Mouse (Mus musculus): ENCODE measurements around the gene Optn. TPM values are rescaled to one million over a fixed set of nuclear protein-coding genes. Genes with fewer than 3 reads are reported as not detected.
A peak's percentile ranks its signal among the peaks of the same experiment; 100 is the strongest.

The Optn gene
- polyA plus RNA-seq, 1 experiment from 2014 or later, result 4.3 TPM

- Histone ChIP-seq H3K4me2 (no peak overlapping the region), H3K27ac (ENCODE audit: low read depth, low read length) (no peak overlapping the region), H3K36me3 (ENCODE audit: control insufficient read depth, insufficient read depth, low read length) (no peaks in the 10 kb centered on the region), H3K9ac (ENCODE audit: low read length) (no peak overlapping the region), H3K9me3 (ENCODE audit: control insufficient read depth, low read length) (no peaks in the 10 kb centered on the region), H3K4me3 (ENCODE audit: low read depth, low read length) (no peak overlapping the region), H3K4me1 (ENCODE audit: control insufficient read depth, insufficient read depth, low read length) (no peaks in the 10 kb centered on the region), H3K27me3 (ENCODE audit: control insufficient read depth, insufficient read depth, low read length) (no peaks in the 10 kb centered on the region)
- WGBS, result 58% methylated on average over 3 of the region's 3 CpGs
- DNase-seq (ENCODE audit: low spot score, missing footprints) (peak; percentile 77), ATAC-seq (ENCODE audit: low FRiP score) (no peak)
Measured at GRCm38 (mm10) chr2:5037390-5037789, 26.5 kb downstream of the Optn start.

DNA sequence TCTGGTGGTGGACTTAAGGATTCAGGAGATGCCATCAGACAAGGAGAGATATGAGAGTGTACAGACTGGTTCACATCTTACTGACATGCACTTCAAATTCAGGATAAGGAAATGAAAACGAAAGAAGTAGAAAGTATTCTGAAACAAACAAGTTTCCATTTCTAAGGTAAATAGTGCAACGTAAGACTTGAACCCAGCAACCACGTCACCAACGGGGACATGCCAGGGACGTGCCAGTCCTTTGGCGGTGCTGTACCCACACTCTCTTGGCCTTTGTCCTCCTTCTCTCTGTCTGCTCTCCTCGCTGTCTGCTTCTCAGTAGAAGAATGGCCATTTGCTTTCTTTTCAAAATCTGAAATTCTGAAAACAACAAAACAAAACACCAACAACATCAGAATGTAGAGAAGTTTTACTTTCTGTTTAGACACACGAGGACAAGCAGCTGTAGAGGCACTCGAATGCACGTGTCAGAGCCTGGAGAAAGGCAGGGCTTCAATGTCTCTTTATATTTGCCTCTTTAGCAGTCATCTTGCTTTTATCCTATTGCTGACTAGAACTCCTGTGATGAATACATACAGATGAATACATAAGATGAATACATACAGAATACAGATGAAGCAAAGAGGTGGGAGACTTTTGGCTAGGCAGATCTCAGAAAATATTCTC, 27.3 kb downstream of the Optn start:
- Histone ChIP-seq H3K27ac (ENCODE audit: low read depth, low read length) (no peak overlapping the region), H3K36me3 (ENCODE audit: control insufficient read depth, insufficient read depth, low read length) (no peaks in the 10 kb centered on the region), H3K4me1 (ENCODE audit: control insufficient read depth, insufficient read depth, low read length) (no peaks in the 10 kb centered on the region), H3K4me2 (no peak overlapping the region), H3K27me3 (ENCODE audit: control insufficient read depth, insufficient read depth, low read length) (no peaks in the 10 kb centered on the region), H3K4me3 (ENCODE audit: low read depth, low read length) (no peak overlapping the region), H3K9me3 (ENCODE audit: control insufficient read depth, low read length) (no peaks in the 10 kb centered on the region), H3K9ac (ENCODE audit: low read length) (no peak overlapping the region)
- peak; percentile 77 for DNase-seq (ENCODE audit: low spot score, missing footprints)
- ATAC-seq (ENCODE audit: low FRiP score), result no peak
- WGBS, result 91% methylated on average over 10 of the region's 10 CpGs

- Histone ChIP-seq H3K9me3 (ENCODE audit: control insufficient read depth, low read length) (no peaks in the 10 kb centered on the region), H3K4me1 (ENCODE audit: control insufficient read depth, insufficient read depth, low read length) (no peaks in the 10 kb centered on the region), H3K9ac (ENCODE audit: low read length) (no peak overlapping the region), H3K27me3 (ENCODE audit: control insufficient read depth, insufficient read depth, low read length) (no peaks in the 10 kb centered on the region), H3K36me3 (ENCODE audit: control insufficient read depth, insufficient read depth, low read length) (no peaks in the 10 kb centered on the region), H3K4me2 (no peak overlapping the region), H3K4me3 (ENCODE audit: low read depth, low read length) (no peak overlapping the region), H3K27ac (ENCODE audit: low read depth, low read length) (no peak overlapping the region)
- DNase-seq (ENCODE audit: low spot score, missing footprints), result peak; percentile 81
- 84% methylated on average over 9 of the region's 9 CpGs for WGBS
- ATAC-seq (ENCODE audit: low FRiP score), result no peak
Measured at GRCm38 (mm10) chr2:5035241-5035640, 28.6 kb downstream of the Optn start.

- no peaks in the 10 kb centered on the region for H3K4me1 ChIP-seq (ENCODE audit: control insufficient read depth, insufficient read depth, low read length)
- no peak overlapping the region for H3K27ac ChIP-seq (ENCODE audit: low read depth, low read length)
- no peaks in the 10 kb centered on the region for H3K36me3 ChIP-seq (ENCODE audit: control insufficient read depth, insufficient read depth, low read length)
- DNase-seq (ENCODE audit: low spot score, missing footprints) (peak; percentile 75), ATAC-seq (ENCODE audit: low FRiP score) (no peak)
- WGBS, result 86% methylated on average over 8 of the region's 8 CpGs
- H3K4me2 ChIP-seq, result no peak overlapping the region
- no peaks in the 10 kb centered on the region for H3K9me3 ChIP-seq (ENCODE audit: control insufficient read depth, low read length)
- no peak overlapping the region for H3K4me3 ChIP-seq (ENCODE audit: low read depth, low read length)
- no peaks in the 10 kb centered on the region for H3K27me3 ChIP-seq (ENCODE audit: control insufficient read depth, insufficient read depth, low read length)
- H3K9ac ChIP-seq (ENCODE audit: low read length), result no peak overlapping the region
Measured at GRCm38 (mm10) chr2:5034801-5035200, 29.1 kb downstream of the Optn start.

DNA sequence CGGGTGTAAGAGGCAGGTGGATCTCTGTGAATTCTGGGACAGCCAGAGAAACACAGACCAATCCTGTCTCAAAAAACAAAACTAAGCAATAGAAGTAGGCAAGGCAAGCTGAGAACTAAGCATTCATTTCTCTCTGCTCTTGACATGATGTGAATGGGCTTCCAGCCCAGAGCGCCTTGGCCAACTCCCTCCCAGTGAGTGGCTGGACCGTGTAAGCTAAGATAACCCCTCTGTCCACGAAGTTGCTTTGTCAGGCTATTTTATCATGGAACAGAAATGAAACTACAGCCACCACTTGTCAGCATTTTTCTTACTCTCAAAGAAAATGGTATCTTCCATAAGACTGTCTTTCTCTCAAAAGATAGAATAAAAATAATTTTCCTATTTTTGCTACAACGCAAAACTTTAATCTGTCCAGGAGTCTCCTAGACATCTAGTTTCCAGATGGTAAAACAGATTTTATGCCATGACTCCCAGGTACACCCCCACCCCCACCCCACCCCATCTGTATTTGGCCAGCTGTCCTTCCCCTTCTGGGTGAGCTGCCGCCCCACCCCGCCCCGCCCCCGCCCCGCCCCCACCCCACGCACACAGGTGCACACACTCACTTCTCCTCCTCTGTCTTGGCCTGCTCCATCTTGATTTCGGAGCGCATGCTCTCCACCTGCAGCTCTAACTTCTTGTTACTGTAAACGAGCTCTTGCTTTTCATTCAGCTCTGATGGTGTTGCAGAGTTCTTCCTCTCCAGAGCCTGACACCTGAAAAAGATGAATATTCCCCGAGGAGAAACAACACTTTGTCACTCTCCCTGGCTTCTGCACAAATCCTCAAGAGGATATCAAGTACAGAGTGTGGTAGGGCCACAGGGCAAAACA, 30.1 kb downstream of the Optn start:
- no peaks in the 10 kb centered on the region for H3K36me3 ChIP-seq (ENCODE audit: control insufficient read depth, insufficient read depth, low read length)
- WGBS, result 79% methylated on average over 14 of the region's 15 CpGs
- ATAC-seq (ENCODE audit: low FRiP score), result no peak
- H3K9me3 ChIP-seq (ENCODE audit: control insufficient read depth, low read length), result no peaks in the 10 kb centered on the region
- no peak overlapping the region for H3K4me2 ChIP-seq
- H3K4me3 ChIP-seq (ENCODE audit: low read depth, low read length), result no peak overlapping the region
- H3K27ac ChIP-seq (ENCODE audit: low read depth, low read length), result no peak overlapping the region
- H3K27me3 ChIP-seq (ENCODE audit: control insufficient read depth, insufficient read depth, low read length), result no peaks in the 10 kb centered on the region
- no peak overlapping the region for H3K9ac ChIP-seq (ENCODE audit: low read length)
- no peaks in the 10 kb centered on the region for H3K4me1 ChIP-seq (ENCODE audit: control insufficient read depth, insufficient read depth, low read length)
- DNase-seq (ENCODE audit: low spot score, missing footprints), result peak; percentile 61

DNA sequence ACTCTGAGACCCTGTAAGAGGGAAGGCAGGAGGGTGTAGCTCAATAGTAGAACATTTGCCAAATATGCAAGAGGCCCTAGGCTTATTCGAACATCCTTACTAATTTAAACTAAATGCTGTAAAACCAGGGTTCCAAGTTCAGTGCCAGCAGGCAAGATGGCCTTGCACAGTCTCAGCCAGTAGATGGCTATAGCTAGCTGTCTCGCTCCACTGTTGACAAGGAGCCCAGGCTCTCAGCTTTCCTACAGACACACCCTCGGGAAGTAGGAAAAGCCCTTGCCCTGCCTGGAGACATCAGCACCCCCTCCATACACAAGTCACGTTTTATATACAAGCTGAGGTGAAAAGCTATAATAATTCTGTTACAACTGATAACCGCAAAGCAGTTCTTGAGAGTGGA, 31.2 kb downstream of the Optn start:
- no peak overlapping the region for H3K4me3 ChIP-seq (ENCODE audit: low read depth, low read length)
- WGBS, result 82% methylated on average over 5 of the region's 5 CpGs
- H3K4me1 ChIP-seq (ENCODE audit: control insufficient read depth, insufficient read depth, low read length), result no peaks in the 10 kb centered on the region
- H3K4me2 ChIP-seq, result no peak overlapping the region
- H3K27ac ChIP-seq (ENCODE audit: low read depth, low read length), result no peak overlapping the region
- DNase-seq (ENCODE audit: low spot score, missing footprints) (no peak), ATAC-seq (ENCODE audit: low FRiP score) (no peak)
- no peaks in the 10 kb centered on the region for H3K27me3 ChIP-seq (ENCODE audit: control insufficient read depth, insufficient read depth, low read length)
- H3K9me3 ChIP-seq (ENCODE audit: control insufficient read depth, low read length), result no peaks in the 10 kb centered on the region
- no peak overlapping the region for H3K9ac ChIP-seq (ENCODE audit: low read length)
- no peaks in the 10 kb centered on the region for H3K36me3 ChIP-seq (ENCODE audit: control insufficient read depth, insufficient read depth, low read length)

- Histone ChIP-seq H3K4me2 (no peak overlapping the region), H3K9me3 (ENCODE audit: control insufficient read depth, low read length) (no peaks in the 10 kb centered on the region), H3K4me3 (ENCODE audit: low read depth, low read length) (no peak overlapping the region), H3K27ac (ENCODE audit: low read depth, low read length) (no peak overlapping the region), H3K4me1 (ENCODE audit: control insufficient read depth, insufficient read depth, low read length) (no peaks in the 10 kb centered on the region), H3K9ac (ENCODE audit: low read length) (no peak overlapping the region), H3K27me3 (ENCODE audit: control insufficient read depth, insufficient read depth, low read length) (no peaks in the 10 kb centered on the region), H3K36me3 (ENCODE audit: control insufficient read depth, insufficient read depth, low read length) (no peaks in the 10 kb centered on the region)
- ATAC-seq (ENCODE audit: low FRiP score), result no peak
- no peak for DNase-seq (ENCODE audit: low spot score, missing footprints)
- WGBS, result 84% methylated on average over 7 of the region's 7 CpGs
Measured at GRCm38 (mm10) chr2:5031215-5031614, 32.6 kb downstream of the Optn start.

DNA sequence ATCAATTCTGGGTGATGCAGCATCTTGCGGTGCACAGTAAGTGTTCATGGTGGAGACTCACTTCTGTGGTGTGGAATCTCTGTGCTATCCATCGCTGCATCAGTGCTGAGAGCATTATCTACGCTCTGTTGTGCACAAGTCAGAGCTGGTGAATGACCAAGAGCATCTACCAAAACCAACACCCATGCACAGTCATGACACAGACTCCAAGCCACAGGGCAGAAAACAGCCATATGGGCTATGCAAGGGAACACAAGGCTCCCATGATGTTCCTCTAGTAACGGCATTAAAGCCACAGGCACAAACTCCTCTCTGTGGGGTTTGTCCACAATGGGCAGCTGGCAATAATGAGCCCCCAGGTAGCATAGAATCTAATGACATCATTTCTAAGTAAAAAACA, 34.0 kb downstream of the Optn start:
- H3K27me3 ChIP-seq (ENCODE audit: control insufficient read depth, insufficient read depth, low read length), result no peaks in the 10 kb centered on the region
- no peaks in the 10 kb centered on the region for H3K9me3 ChIP-seq (ENCODE audit: control insufficient read depth, low read length)
- H3K4me1 ChIP-seq (ENCODE audit: control insufficient read depth, insufficient read depth, low read length), result no peaks in the 10 kb centered on the region
- H3K9ac ChIP-seq (ENCODE audit: low read length), result no peak overlapping the region
- 91% methylated on average over 4 of the region's 4 CpGs for whole genome bisulfite sequencing
- H3K27ac ChIP-seq (ENCODE audit: low read depth, low read length), result no peak overlapping the region
- no peak for DNase-seq (ENCODE audit: low spot score, missing footprints)
- no peak for ATAC-seq (ENCODE audit: low FRiP score)
- H3K4me3 ChIP-seq (ENCODE audit: low read depth, low read length), result no peak overlapping the region
- H3K4me2 ChIP-seq, result no peak overlapping the region
- no peaks in the 10 kb centered on the region for H3K36me3 ChIP-seq (ENCODE audit: control insufficient read depth, insufficient read depth, low read length)

DNA sequence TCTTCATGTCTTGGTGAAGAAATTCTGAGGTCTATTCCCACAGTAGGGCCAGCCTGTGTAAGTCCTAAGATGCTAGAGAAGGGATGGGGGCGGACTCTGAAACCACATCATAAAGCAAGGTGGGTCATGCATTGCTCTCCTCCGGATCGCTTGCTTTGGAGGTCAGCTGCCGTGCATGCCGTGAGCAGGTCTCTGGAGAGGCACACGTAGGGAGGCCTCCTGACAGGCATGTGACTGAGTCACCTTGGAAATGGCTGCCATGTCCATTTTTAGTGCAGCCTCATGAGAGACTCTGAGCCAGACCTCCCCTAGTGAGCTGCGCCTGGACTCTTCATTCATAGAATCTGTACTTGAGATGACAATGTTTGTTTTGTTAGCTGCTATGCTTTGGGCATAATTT, 35.8 kb downstream of the Optn start:
- H3K27ac ChIP-seq (ENCODE audit: low read depth, low read length), result no peak overlapping the region
- no peak for ATAC-seq (ENCODE audit: low FRiP score)
- WGBS, result 91% methylated on average over 7 of the region's 7 CpGs

More for the DNA sequence above, 35.8 kb downstream of the Optn start:
- Histone ChIP-seq H3K36me3 (ENCODE audit: control insufficient read depth, insufficient read depth, low read length) (no peaks in the 10 kb centered on the region), H3K4me2 (no peak overlapping the region), H3K9me3 (ENCODE audit: control insufficient read depth, low read length) (no peaks in the 10 kb centered on the region), H3K4me1 (ENCODE audit: control insufficient read depth, insufficient read depth, low read length) (no peaks in the 10 kb centered on the region), H3K9ac (ENCODE audit: low read length) (no peak overlapping the region), H3K27me3 (ENCODE audit: control insufficient read depth, insufficient read depth, low read length) (no peaks in the 10 kb centered on the region), H3K4me3 (ENCODE audit: low read depth, low read length) (no peak overlapping the region)
- no peak for DNase-seq (ENCODE audit: low spot score, missing footprints)
